ENCODE assay signal across 20 mouse cellular contexts in the genomic region with DNA sequence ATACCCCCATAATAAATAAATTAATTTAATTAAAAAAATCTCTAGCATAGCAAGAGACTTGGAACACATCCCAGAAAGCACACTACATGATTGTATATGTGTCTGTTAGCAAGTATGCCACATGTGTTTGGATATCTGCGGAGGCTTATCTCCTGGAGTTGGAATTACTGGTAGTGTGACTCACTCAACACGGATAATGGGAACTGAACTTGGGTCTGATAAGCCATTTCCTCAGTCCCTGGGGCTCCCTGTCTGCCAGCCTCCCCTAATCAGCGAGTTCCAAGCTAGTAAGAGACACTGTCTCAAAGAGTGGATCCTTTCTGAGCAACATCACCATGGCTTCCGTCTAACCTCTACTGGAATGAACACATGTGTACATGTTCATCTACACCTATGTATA.
DNase-seq lines count a peak whose midpoint lies in the region; ATAC-seq and TF ChIP-seq lines count a peak whose summit lies in the region.
"Had no signal": no experiment of that assay in that cellular context is flagged by ENCODE, and none has a peak within 500 bp of the region (broad histone marks: within the 10 kb centered on the region; RNA-seq: fewer than 3 reads in every experiment).

No protein-coding gene starts in this region.

- H3K9ac ChIP-seq in intestine, embryonic 15.5 days = no peak overlapping the region
- no peak overlapping the region for H3K9ac ChIP-seq in intestine, postnatal 0 days (ENCODE audit: low read depth, low read length)
- no peak overlapping the region for H3K9ac ChIP-seq in lung, embryonic 14.5 days
- no peak overlapping the region for H3K9ac ChIP-seq in intestine, embryonic 16.5 days (ENCODE audit: low read depth, low read length)
- H3K9ac ChIP-seq: embryonic facial prominence, embryonic 12.5 days; forebrain, embryonic 13.5 days; forebrain, embryonic 15.5 days had no signal

- peak; percentile 60 for ATAC-seq in intestine, embryonic 15.5 days
- no peak for ATAC-seq in intestine, postnatal 0 days
- no peak for ATAC-seq in lung, embryonic 14.5 days (ENCODE audit: insufficient read depth)
- ATAC-seq in intestine, embryonic 16.5 days = peak; percentile 70
- ATAC-seq: activated CD4-positive, CD25-positive, alpha-beta regulatory T cell, adult 4 months; forebrain, embryonic 13.5 days; forebrain, embryonic 15.5 days; Patski had no signal

- DNase-seq in lung, embryonic 14.5 days = peak; percentile 8
- DNase-seq in lung, postnatal 10 days = no peak
- DNase-seq in layer of hippocampus, adult 9-10 months (ENCODE audit: low spot score) = no peak
- DNase-seq: adrenal gland, adult 8-10 months; adrenal gland, postnatal 14 days; adrenal gland, postnatal 36 days; cerebellum, adult 11-12 months; cerebellum, adult 2 months; cerebellum, adult 9-10 months; cerebellum, postnatal 10 days; cerebellum, postnatal 25 days had no signal

- TF ChIP-seq CTCF in intestine, postnatal 0 days (IDR thresholded peaks at IDR 0.05; ENCODE audit: low read depth) = no peak
- TF ChIP-seq CTCF in lung, embryonic 14.5 days (IDR thresholded peaks at IDR 0.05; ENCODE audit: low read depth) = no peak

- H3K36me3 ChIP-seq in intestine, embryonic 15.5 days = 0 out of 2 replicates have a peak, but pooled peaks cover 3% of the 10 kb centered on the region
- no peaks in the 10 kb centered on the region for H3K36me3 ChIP-seq in intestine, postnatal 0 days (ENCODE audit: control insufficient read depth, insufficient read depth)
- H3K36me3 ChIP-seq in lung, embryonic 14.5 days (ENCODE audit: insufficient read depth) = no peaks in the 10 kb centered on the region
- H3K36me3 ChIP-seq in intestine, embryonic 16.5 days (ENCODE audit: control insufficient read depth, insufficient read depth, low read length) = no peaks in the 10 kb centered on the region
- H3K36me3 ChIP-seq: forebrain, embryonic 15.5 days had no signal

- no peaks in the 10 kb centered on the region for H3K9me3 ChIP-seq in intestine, embryonic 15.5 days
- H3K9me3 ChIP-seq in intestine, postnatal 0 days (ENCODE audit: control insufficient read depth) = no peaks in the 10 kb centered on the region
- H3K9me3 ChIP-seq in lung, embryonic 14.5 days (ENCODE audit: low read depth, low read length) = no peaks in the 10 kb centered on the region
- H3K9me3 ChIP-seq in intestine, embryonic 16.5 days (ENCODE audit: control insufficient read depth, low read length) = 0 out of 2 replicates have a peak, but pooled peaks cover 3% of the 10 kb centered on the region
- H3K9me3 ChIP-seq: embryonic facial prominence, embryonic 12.5 days; forebrain, embryonic 15.5 days had no signal

- WGBS in intestine, embryonic 15.5 days = 72% methylated on average over 4 of the region's 4 CpGs
- 51% methylated on average over 4 of the region's 4 CpGs for WGBS in intestine, postnatal 0 days
- 70% methylated on average over 4 of the region's 4 CpGs for WGBS in lung, embryonic 14.5 days
- 72% methylated on average over 4 of the region's 4 CpGs for WGBS in intestine, embryonic 16.5 days

- H3K27me3 ChIP-seq in intestine, embryonic 15.5 days (replicated peaks) = no peaks in the 10 kb centered on the region
- no peaks in the 10 kb centered on the region for H3K27me3 ChIP-seq in intestine, postnatal 0 days (replicated peaks; ENCODE audit: control insufficient read depth, insufficient read depth, low read length)
- H3K27me3 ChIP-seq in lung, embryonic 14.5 days (ENCODE audit: insufficient read depth, low read length) = no peaks in the 10 kb centered on the region
- no peaks in the 10 kb centered on the region for H3K27me3 ChIP-seq in intestine, embryonic 16.5 days (replicated peaks; ENCODE audit: control insufficient read depth, insufficient read depth, low read length)
- H3K27me3 ChIP-seq: embryonic facial prominence, embryonic 12.5 days; forebrain, embryonic 13.5 days; forebrain, embryonic 15.5 days; Patski had no signal

- no peak overlapping the region for H3K27ac ChIP-seq in intestine, embryonic 15.5 days
- H3K27ac ChIP-seq in intestine, postnatal 0 days (ENCODE audit: low read depth, low read length) = no peak overlapping the region
- H3K27ac ChIP-seq in lung, embryonic 14.5 days (ENCODE audit: low read depth) = no peak overlapping the region
- H3K27ac ChIP-seq in intestine, embryonic 16.5 days (ENCODE audit: low read length) = no peak overlapping the region
- H3K27ac ChIP-seq: embryonic facial prominence, embryonic 10.5 days; embryonic facial prominence, embryonic 12.5 days; forebrain, embryonic 13.5 days; forebrain, embryonic 15.5 days had no signal

- H3K4me3 ChIP-seq in intestine, embryonic 15.5 days (replicated peaks) = no peak overlapping the region
- H3K4me3 ChIP-seq in intestine, postnatal 0 days (ENCODE audit: low read depth, low read length) = no peak overlapping the region
- H3K4me3 ChIP-seq in lung, embryonic 14.5 days (ENCODE audit: low read depth, low read length) = no peak overlapping the region
- no peak overlapping the region for H3K4me3 ChIP-seq in intestine, embryonic 16.5 days (ENCODE audit: low read length)
- H3K4me3 ChIP-seq: embryonic facial prominence, embryonic 10.5 days; embryonic facial prominence, embryonic 12.5 days; forebrain, embryonic 13.5 days; forebrain, embryonic 15.5 days had no signal

- no peak overlapping the region for H3K4me2 ChIP-seq in intestine, embryonic 15.5 days (replicated peaks)
- no peak overlapping the region for H3K4me2 ChIP-seq in intestine, postnatal 0 days (replicated peaks; ENCODE audit: low read depth)
- H3K4me2 ChIP-seq in lung, embryonic 14.5 days = no peak overlapping the region
- no peak overlapping the region for H3K4me2 ChIP-seq in intestine, embryonic 16.5 days (ENCODE audit: low read depth, low read length)
- H3K4me2 ChIP-seq: embryonic facial prominence, embryonic 12.5 days; forebrain, embryonic 13.5 days; forebrain, embryonic 15.5 days had no signal

- H3K4me1 ChIP-seq in intestine, embryonic 15.5 days (replicated peaks) = no peaks in the 10 kb centered on the region
- no peaks in the 10 kb centered on the region for H3K4me1 ChIP-seq in intestine, postnatal 0 days (replicated peaks; ENCODE audit: control insufficient read depth, insufficient read depth, low read length)
- no peaks in the 10 kb centered on the region for H3K4me1 ChIP-seq in lung, embryonic 14.5 days (ENCODE audit: insufficient read depth)
- H3K4me1 ChIP-seq in intestine, embryonic 16.5 days (ENCODE audit: control insufficient read depth, insufficient read depth, low read length) = no peaks in the 10 kb centered on the region

Comparison
In these comparisons a context has a peak if more than half of its experiments do, and no peak if none do; other contexts are left out.
1. ATAC-seq: peak in intestine, embryonic 15.5 days (single experiment) and intestine, embryonic 16.5 days (single experiment); none in intestine, postnatal 0 days (single experiment) and lung, embryonic 14.5 days (single experiment).